Mouse (Mus musculus) B cell, adult 2 months (primary cell): ENCODE measurements around the gene Pmp22.
A peak's percentile ranks its signal among the peaks of the same experiment; 100 is the strongest.

ENCODE experiments used
- DNase-seq, 2 experiments: peaks; one replicate each; pipeline ENCODE4 v3.0.0; 2022

Gene Pmp22

DNA sequence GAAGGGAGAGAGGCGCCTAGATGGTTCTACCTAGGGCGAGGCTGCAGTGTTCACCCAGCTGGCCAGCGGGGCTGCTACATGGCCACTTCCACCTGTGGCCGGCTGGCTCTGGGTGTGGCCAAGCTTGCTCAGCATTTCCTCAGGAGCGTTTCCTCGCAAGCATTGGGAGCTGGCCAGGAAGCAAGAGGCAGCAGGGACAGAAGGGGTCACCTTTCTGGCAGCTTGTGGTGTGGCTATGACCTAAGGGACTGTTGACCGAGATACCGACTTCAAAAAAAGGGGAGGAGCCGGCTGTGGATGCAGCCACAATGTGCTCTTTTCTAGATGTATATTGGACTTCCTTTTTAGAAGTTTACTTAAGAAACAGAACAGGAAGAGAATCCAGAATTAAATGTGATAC, 593 bp downstream of the Pmp22 start:
- DNase-seq = no peak

DNA sequence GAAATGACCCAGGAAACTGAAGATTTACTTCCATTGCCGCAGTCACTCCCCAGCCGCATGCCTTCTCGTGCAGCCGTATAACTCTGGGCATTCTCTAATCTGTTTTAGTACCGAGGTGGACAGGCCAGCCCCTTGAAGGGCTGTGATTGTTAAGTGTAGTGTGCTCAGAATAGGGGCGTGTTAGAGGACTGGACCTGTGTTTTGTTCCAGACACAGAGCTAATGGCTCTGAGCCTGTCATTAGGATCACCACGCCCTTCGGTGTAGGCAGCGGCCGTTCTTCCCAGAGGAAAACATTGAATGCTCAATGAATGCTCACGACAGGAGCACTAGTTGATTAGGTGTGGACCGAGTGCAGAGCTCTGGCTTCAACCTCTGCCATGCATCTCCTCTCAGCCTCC, 1.1 kb downstream of the Pmp22 start:
- DNase-seq = no peak

DNA sequence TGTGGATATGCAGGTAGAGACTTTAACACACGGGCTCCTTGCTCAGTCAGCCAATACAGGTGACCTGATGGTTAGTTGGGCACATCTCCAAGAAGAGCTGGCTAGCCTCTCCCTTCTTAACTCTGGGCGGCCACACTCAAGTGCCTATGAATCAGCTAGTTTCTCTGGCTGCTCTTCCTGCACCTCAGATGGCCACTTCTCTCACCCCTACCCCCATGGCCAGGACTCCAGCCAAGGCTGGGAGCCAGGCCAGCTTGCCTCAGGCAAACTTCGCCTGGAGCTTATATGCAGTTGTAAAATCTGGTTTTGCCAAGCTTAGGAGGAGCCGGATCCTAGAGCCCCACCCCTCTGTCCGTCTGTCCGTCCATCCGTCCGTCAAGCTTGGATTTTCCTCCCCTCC, 1.7 kb downstream of the Pmp22 start:
- DNase-seq = no peak

DNA sequence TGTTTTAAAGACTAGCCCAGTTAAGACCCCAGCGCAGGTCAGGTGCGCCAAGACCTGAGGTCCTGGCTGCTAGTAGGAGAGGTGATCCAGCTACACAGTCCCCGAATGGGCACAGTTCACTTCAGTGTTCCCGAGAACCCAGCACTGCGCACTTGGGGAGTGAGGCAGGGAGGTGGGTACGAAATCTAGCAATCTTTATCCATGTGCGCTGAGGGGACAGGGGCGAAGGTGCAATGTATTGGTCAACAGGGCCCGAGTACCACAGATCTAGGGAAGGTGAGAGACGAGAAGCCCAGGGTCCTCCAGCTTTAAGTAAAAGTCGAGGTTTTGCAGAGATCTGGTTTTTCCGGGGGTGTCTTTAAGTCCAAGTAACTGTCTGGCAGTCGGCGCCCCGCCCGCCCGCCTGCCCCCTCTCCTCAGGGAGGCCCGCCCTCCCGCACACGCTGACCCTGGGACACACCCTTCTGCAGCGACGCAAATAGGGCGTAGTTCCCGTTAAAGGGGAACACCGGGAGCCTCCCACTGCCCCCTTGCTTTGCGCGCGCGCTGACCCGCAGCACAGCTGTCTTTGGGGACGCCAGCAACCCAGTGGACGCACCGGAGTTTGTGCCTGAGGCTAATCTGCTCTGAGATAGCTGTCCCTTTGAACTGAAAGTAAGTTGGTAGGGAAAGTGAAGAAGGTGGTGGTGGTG, 2.4 kb downstream of the Pmp22 start:
- DNase-seq = no peak

DNA sequence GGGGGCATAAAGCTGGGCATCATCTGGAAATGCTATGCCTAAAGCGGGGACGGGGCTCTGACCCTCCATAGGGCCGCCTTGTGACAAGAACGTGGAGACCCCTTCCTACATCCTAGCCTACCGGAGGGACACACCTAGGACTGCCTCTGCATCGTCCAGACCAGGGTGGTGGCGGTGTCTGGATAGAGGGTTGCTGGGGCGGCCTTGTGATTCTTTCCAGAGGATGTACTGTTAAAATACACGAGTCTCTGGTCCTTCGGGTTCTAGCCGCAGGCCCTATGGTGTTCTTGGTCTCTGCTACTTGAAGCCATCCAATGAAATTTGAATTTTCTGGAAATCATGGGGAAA, 2.9 kb downstream of the Pmp22 start:
- no peak for DNase-seq

DNA sequence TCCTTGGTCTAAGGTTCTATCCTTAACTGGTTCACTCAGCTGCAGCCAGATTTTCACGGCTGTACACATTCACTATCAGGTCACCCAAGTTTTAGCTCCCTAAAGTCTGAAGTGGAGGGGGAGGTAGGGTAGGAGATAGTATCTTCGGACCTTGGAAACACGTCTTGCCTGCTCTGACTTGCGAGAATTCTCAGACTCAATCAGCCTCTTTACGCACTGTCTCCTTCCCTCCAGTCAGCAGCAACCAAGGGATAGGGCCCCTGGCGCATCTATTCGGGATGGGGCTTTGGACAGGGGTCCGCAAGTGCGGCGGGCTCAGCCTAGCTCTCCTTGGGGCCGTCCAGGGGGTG, 3.3 kb downstream of the Pmp22 start:
- no peak for DNase-seq

DNA sequence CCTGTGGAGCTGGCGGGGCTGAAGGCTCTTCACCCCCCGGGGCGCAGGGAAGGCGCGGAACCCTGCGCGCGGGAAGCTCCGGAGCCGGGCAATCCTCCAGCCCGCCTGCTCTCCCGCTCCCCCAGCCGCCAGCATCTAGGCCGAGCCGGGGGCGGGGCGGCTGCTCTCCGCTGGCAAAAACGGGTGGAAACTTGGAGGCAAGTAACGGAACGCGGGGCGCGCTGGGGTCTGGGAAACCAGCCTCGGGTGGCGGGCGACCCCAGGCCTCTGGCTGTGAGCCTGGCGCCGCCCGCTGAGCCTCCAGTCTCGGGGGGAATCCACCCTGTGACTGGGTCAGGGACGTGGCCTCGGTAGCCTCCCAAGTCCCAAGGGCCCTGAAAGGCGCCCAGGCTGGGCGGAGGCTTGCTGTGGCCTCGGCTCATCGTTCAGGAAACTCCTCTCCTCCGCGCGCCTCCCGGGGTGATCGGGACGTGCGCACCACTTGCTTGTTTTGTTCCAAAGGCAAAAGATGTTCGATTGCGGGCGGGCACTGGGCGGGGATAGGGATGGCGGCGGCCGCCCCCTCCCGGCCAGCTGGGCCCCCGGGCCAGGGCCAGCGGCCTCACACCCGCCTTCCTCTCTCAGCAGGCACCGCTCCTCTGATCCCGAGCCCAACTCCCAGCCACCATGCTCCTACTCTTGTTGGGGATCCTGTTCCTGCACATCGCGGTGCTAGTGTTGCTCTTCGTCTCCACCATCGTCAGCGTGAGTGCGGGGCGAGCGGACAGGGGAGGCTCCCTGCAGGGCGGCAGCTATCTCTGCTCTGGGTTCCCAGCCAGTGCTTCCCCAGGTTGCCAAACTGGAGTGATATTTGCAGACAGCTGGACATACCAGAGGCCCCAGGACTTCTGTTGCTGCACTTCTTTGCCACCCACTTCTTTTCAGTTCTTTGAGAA, 4.0 kb downstream of the Pmp22 start:
- DNase-seq = no peak

DNA sequence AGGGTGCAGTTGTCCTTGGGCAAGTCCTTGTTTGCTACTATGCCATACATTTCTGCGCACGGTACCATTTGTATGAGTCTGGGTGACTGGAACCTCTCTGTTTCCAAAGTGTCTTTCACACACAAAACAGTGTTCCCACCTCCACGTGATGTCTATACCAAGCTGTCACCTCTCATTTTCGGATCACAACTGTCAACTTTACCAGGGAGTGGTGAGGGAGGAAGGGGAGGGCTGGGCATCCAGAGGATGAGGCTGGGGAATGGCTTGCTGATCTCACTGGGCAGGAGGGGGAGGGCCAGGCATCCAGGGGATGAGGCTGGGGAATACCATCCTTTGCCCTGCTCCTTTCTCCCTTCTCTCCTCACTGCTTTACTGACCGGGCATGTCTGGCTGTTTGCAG, 5.2 kb downstream of the Pmp22 start:
- no peak for DNase-seq

DNA sequence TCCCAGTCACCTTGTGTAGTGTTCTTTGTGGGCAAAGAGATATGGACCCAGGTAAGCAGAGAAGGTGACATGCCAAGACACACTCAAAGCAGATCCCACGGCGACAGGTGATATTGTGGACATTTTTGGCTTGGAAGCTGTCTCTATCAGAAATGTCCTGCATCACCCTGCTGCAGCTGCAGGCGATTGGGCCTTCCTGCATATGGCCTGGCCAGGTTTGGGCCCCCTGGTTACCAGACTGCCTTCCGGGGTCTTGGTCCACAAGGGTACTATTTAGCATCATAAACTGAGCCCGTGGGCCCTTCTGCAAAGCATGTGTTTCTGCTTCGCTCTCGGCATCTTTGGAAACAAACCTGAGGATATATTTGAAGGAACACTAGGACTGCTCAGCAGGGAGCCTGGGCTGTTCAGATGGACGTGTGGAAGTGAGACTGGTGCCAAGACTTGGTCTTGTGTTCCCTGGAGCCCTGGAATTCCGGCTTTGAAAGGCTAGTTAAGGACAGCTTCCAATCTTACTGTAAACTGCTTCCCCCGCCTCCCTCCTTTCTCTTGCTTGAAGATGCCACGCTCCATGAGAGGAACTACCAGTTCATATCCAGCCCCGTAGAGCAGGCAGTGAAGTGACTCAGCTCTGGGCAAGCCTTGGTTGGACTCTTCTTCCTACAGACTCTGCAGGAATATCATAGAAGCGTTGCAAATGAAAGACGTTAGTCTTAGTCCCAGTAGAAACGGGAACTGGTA, 6.1 kb downstream of the Pmp22 start:
- DNase-seq = no peak

DNA sequence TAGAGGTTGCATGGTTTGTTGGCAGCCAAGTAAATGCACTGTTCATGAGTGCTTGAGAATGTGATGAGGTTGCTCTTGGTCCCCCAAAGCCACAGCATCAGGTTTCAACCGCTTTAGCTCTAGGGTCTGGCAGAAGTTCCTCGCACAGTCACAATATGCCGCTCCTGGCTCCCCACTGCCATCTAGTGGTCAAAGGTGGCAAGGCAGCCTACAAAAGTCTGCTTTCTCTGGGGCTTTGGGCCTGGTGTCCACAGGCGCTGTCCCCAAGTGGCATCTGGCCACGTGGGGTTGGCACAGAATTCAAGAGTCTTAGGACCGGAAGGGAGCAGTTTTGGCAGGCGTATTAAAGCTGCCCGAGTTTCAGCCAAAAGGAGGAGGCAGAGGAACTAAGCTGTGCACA, 6.8 kb downstream of the Pmp22 start:
- DNase-seq = peak; percentile 82

DNA sequence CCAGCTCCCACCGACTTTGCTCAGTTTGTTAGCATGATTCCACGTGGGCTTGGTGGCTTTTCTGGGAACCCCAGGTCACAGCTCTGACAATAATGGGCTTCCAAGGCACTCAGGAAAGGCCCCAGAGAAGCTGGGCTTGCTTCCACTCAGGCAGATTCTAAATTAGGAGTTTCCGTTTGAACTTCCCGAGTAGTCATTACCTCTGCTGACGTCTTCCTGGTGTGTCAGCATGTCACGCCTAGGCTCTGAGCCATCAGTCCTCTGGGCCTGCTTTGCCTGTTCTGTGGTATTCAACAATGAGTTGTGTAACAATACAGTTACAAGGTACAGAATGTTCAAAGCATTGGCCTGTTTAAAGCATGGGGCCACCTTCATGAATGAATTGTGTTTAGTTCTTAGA, 7.4 kb downstream of the Pmp22 start:
- DNase-seq = no peak

DNA sequence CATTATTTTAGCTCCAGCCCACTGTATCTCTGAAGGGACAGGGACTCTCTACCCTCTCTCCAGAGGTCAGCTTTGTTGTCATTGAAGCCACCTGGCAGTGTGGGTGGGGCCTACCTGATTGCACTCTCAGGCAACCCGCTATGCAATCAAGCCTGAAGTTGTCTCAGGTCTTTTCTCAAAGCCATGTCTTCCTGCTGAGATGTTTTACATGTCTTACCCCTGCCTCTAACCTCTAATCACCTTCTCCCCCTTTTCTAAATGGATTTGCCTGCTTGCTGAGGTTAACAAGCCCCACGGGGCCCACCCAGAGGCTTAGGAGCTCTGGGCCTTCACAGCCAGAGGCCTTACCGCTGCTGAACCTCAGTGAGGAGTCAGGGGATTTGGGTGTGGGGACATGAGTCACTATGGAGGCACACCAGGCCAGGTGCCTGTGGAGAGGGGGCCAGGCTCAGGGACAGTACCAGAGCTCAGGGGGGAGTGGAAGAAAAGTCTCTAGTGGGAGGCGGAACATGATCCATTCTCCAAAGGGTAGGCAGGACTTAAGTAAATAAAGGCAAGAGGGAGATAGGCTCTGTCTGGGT, 8.1 kb downstream of the Pmp22 start:
- no peak for DNase-seq

DNA sequence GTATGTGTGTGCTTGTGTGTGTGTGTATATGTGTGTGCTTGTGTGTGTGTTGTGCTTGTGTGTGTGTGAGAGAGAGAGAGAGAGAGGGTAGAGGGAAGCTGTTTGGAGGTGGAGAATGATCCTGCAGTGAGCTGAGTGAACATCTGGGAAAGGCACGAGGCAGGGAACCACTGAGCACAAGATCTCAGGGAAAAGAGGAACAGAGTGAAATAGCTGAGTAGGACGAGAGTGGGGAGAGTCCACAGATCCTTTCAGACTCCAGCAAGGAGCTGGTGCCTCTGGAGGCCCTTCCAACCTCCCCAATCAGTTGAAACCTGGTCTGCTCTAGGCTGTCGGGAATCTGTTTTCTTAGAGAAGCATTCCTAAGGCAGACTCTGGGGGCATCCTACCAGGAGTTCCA, 10.0 kb downstream of the Pmp22 start:
- no peak for DNase-seq

DNA sequence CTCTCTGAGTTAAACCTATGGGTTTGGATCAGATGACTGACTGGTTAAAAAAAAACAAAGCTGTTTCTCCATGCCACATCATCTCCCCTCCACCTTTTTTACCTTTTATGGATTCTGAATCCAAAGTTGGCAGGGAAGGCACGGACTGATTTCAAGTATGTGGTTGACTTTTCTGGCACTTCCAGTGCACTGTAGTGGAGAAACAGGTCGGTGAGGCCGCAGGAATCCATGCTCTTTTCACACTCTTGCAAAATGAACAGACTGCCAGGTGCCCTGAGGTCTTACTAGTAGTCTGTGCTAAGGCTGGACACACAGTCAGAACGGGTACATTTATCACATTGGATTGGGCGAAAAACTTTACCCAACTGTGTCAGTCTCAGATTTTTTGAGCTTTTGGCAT, 13.5 kb downstream of the Pmp22 start:
- DNase-seq = no peak

DNA sequence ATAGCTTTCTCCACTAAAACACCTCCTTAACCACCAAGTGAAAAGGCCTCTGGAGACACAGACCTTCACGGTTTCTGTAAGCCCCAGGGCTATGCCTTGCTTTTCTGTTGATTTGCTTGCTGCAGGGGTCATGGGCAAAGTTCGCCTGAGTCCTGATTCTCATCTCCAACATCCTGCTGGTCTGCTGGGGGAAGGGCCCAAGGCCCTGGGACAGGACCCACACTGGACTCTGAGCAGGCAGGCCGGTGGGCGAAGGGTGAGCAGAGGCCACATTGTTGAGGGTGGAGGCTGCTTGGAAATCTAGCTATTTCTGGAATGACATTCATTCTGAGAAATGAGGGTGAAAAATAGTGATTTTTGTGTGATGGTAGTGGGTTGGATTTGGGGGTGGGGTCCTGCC, 14.0 kb downstream of the Pmp22 start:
- DNase-seq = no peak

DNA sequence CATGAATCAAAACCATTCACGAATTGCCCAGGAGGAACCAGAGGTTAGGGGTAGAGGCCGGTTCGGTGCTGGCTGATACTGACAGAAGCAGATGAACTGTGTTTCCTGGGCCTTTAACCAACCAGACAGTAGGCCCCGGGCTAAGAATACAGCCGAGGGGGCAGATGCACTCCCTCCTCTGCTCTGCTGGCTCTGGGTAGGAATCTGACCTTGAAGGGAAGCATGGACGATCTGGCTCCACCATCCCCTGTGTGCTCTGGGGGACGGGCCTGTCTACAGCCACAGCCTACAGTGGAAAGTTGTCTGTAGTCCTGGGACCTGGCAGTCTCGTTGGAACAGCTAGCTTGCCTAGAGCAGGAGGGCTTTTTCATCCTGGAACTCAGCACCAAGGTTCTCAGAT, 14.7 kb downstream of the Pmp22 start:
- DNase-seq = no peak

DNA sequence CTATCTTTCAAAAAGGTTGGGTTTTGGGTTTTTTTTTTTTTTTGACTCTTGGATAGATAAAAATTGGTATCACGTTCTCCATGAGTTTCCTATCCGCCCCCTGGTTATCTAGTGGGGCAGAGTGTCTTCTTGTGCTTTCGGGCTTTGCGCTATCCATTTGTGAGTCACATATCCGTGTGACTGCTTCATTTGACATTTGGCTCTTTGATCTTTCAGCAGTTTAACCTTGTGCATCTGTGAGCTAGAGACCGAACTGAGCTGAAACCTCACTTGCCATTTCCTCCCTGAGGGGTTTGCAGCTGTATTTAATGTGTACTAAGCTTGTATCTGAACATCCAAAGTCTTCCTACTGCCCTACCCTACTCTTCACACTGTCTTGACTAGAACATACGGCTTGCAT, 17.8 kb downstream of the Pmp22 start:
- DNase-seq = no peak

DNA sequence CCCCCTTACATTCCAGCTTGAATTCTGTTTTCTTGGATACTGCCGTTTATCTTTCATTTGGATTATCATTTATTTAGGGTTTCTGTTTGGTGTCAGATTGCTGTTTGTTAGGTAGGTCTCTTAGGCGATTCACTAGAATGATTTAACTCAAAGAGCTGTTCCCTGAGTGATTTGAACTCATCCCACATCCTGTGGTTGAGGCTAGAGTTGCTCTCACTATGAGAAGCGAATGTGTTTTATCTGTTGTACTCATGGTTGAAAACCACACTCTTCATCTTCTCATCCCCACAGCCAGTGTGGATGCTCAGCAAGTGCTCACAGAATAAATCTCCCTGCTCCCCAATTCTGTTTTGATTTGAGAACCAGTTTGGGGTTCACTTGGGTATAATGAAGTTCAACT, 19.5 kb downstream of the Pmp22 start:
- no peak for DNase-seq

DNA sequence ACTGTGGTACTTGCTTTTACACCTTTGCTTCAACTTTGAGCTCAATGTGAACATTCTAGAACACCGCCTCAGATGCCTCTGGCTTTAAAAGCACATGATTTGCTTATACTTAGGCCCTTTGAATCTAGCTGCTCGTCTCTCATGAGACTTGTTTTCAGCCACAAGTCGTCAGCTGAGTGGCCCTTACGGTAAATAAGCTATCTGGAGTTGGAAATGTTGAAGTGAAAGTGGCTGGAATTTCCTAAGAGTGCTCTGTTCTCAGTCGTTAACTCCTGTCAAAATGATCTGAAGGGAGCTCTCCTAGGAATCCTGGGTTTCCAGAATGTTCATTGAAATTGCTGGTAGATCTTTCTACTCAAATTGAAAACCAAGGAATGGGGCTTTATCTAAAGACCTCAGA, 23.1 kb downstream of the Pmp22 start:
- DNase-seq = no peak

DNA sequence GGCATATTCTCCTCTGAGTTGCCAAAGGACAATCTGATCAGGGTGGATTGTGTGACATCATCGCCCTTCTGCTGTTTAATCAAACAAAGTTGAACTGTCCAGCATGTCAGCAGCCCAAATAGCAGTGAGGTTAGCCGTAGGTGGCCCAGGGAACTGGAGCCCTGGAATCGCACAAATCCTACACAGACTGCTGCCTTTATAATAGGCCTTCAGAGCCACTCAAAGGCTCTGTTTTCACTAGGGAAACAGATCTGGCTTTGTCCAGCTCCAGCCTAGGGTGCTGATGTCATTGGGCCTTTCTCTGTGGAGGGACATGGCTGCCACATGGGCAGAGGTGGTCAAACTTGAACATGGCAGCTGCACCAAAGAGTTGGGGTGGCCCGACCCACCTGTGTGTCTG, 28.3 kb downstream of the Pmp22 start:
- DNase-seq = no peak

DNA sequence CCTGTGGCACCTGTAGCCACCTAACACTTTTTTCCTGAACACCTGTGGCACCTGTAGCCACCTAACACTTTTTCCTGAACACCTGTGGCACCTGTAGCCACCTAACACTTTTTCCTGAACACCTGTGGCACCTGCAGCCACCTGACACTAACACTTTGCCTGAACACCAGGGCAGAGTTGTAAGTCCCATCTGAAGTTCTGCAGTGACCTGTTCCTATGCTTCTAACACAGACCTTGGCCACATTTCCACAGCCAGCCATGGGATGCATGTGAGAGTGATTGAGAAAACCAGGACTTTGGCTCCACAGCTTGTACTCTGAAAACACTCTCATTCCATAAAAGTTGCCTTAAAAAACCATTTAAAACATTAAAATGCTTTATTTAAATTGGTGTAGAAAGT, 32.1 kb downstream of the Pmp22 start:
- DNase-seq = no peak

DNA sequence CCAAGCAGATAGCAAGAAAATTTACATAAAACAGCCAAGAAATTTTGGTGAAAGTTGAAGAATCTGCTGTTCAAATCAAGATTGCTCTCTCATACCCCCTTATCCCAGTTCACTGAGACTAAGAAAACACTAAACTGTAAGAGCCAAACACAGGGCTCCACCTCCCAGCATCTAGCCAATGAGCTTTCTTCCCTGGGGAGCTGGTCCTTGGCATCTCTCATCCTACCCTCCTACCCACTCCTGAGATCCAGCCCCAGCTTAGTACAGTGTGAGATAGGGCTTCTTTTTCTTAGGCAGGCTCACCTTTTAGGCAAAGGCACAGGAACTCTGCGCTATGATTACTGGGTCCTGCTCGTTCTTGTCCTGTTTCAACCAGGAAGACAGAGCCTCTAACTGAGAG, 34.0 kb downstream of the Pmp22 start:
- no peak for DNase-seq

DNA sequence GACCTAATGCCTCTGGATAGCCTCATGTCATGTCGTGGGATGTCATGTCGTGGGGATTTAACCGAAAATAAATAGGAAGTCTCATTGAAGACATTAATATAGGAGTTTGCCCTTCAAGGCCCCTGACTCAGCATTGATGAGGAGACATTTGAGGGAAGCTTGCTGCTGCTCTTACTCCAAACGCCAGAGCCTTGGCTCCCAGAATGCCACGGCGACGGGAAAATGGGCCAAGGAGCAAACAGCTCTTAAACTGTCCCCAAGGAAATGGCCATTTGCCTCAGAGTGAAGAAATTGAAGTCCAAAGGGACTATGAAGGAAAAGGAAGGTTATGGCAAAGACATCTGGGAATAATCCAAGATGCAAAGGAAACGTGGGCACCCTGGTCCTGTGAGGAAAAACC, 34.8 kb downstream of the Pmp22 start:
- DNase-seq = no peak
